Mouse (Mus musculus): Measurements from ENCODE around the gene Gm3625. TPM values are rescaled to one million over a fixed set of nuclear protein-coding genes. Genes with fewer than 3 reads are reported as not detected.

Gene Gm3625
- not detected in 2 replicates for polyA plus RNA-seq (2015; fragmentation: Nextera tagmentation; extraction: Ambion mirVana)

GRCm38 (mm10) chr12:4592541-4593165 lies at the start of gene Gm3625, which contains the start of gene Itsn2:
Gene Gm3625 (minus strand): TSS chr12:4592927.
Gene Itsn2 (plus strand): TSS chr12:4592638.
- WGBS, result under 1% methylated on average over 43 of the region's 49 CpGs
- H3K4me2 ChIP-seq, result peak within 1 kb of the TSS; percentile 78
- H3K36me3 ChIP-seq, result no peaks in the 10 kb centered on the region
- H3K4me3 ChIP-seq, result peak within 1 kb of the TSS; percentile 92
- H3K27me3 ChIP-seq (replicated peaks), result no peaks in the 10 kb centered on the region
- H3K27ac ChIP-seq (replicated peaks), result peak within 1 kb of the TSS; percentile 90
- H3K9ac ChIP-seq, result peak within 1 kb of the TSS; percentile 96
- peaks cover 20% of the 10 kb centered on the region for H3K4me1 ChIP-seq
- no peaks in the 10 kb centered on the region for H3K9me3 ChIP-seq
- ATAC-seq (ENCODE audit: extremely low read depth, insufficient number of reproducible peaks, low FRiP score, low TSS enrichment), result peak; percentile 71

- Histone ChIP-seq H3K4me3 (no peak overlapping the region), H3K4me1 (no peaks in the 10 kb centered on the region), H3K4me2 (no peak overlapping the region), H3K27ac (replicated peaks) (no peak overlapping the region), H3K9ac (no peak overlapping the region), H3K9me3 (no peaks in the 10 kb centered on the region), H3K27me3 (replicated peaks) (no peaks in the 10 kb centered on the region), H3K36me3 (peaks cover 75% of the 10 kb centered on the region)
- no peak for ATAC-seq (ENCODE audit: extremely low read depth, insufficient number of reproducible peaks, low FRiP score, low TSS enrichment)
- 72% methylated on average over 1 of the region's 1 CpGs for WGBS
These were observed 48.0 kb upstream of the Gm3625 start for GRCm38 (mm10) chr12:4640737-4641136.

GRCm38 (mm10) chr12:4638438-4638837 lies 45.7 kb upstream of the Gm3625 start:
- Histone ChIP-seq H3K4me2 (no peak overlapping the region), H3K27me3 (replicated peaks) (no peaks in the 10 kb centered on the region), H3K27ac (replicated peaks) (no peak overlapping the region), H3K4me3 (no peak overlapping the region), H3K9me3 (no peaks in the 10 kb centered on the region), H3K4me1 (no peaks in the 10 kb centered on the region), H3K9ac (no peak overlapping the region), H3K36me3 (peaks cover 80% of the 10 kb centered on the region)
- WGBS, result 82% methylated on average over 1 of the region's 1 CpGs
- ATAC-seq (ENCODE audit: extremely low read depth, insufficient number of reproducible peaks, low FRiP score, low TSS enrichment), result no peak

GRCm38 (mm10) chr12:4632957-4633356 lies 40.2 kb upstream of the Gm3625 start:
- H3K36me3 ChIP-seq, result peaks cover 85% of the 10 kb centered on the region
- WGBS, result 79% methylated on average over 8 of the region's 8 CpGs
- H3K9me3 ChIP-seq, result no peaks in the 10 kb centered on the region
- no peak overlapping the region for H3K4me2 ChIP-seq
- no peak overlapping the region for H3K4me3 ChIP-seq
- H3K27me3 ChIP-seq (replicated peaks), result no peaks in the 10 kb centered on the region
- no peak overlapping the region for H3K27ac ChIP-seq (replicated peaks)
- no peaks in the 10 kb centered on the region for H3K4me1 ChIP-seq
- no peak for ATAC-seq (ENCODE audit: extremely low read depth, insufficient number of reproducible peaks, low FRiP score, low TSS enrichment)
- no peak overlapping the region for H3K9ac ChIP-seq

GRCm38 (mm10) chr12:4624201-4624600 lies 31.5 kb upstream of the Gm3625 start:
- no peak overlapping the region for H3K27ac ChIP-seq (replicated peaks)
- peaks cover 9% of the 10 kb centered on the region for H3K4me1 ChIP-seq
- no peak overlapping the region for H3K4me2 ChIP-seq
- no peaks in the 10 kb centered on the region for H3K27me3 ChIP-seq (replicated peaks)
- no peak overlapping the region for H3K4me3 ChIP-seq
- no peaks in the 10 kb centered on the region for H3K9me3 ChIP-seq
- WGBS, result 56% methylated on average over 1 of the region's 1 CpGs
- H3K9ac ChIP-seq, result no peak overlapping the region
- H3K36me3 ChIP-seq, result peaks cover 27% of the 10 kb centered on the region
- no peak for ATAC-seq (ENCODE audit: extremely low read depth, insufficient number of reproducible peaks, low FRiP score, low TSS enrichment)

DNA sequence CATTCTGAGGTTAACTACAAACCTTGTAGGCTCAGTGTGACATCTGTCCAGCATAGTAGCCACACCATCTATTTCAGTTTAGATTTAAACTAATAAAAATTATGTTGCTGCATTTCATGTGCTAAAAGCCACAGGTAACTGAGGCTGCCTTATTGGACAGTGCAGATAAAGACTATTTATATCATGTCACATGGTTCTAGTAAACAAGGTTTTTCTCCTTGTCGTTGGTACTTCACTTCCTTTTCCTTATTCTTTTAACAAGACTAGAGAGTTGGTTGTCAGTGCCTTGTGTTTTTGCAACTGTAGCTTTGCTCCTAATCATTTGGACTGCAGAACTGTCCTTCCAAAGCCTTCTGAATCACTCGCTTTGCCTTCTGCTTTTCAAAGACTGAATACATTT lies 22.0 kb upstream of the Gm3625 start:
- no peak for ATAC-seq (ENCODE audit: extremely low read depth, insufficient number of reproducible peaks, low FRiP score, low TSS enrichment)
- Histone ChIP-seq H3K9me3 (no peaks in the 10 kb centered on the region), H3K27me3 (replicated peaks) (no peaks in the 10 kb centered on the region), H3K4me1 (peaks cover 5% of the 10 kb centered on the region; the same call in 1 of the 2 replicates), H3K36me3 (peaks cover 6% of the 10 kb centered on the region), H3K4me2 (no peak overlapping the region), H3K4me3 (no peak overlapping the region), H3K27ac (replicated peaks) (no peak overlapping the region), H3K9ac (no peak overlapping the region)
- 58% methylated on average over 2 of the region's 2 CpGs for WGBS

DNA sequence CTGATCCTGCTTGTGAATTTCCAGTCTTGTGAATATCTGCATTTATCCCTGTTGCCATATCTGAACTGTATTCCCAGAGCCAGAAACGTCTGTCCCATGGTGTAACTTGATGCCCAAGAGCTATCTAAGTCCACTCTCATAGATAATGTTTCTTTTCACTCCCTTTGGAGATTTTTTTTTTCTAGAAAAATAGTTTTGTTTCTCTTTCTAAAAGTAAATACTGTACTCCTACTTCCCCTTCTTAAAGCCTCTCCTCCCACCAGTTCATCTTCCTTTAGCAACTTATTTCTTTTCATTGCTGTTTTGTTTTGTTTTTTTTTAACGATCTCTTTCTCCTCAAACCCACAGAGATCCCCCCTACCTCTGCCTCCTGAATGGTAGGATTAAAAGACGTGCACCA lies 13.9 kb upstream of the Gm3625 start:
- no peak for ATAC-seq (ENCODE audit: extremely low read depth, insufficient number of reproducible peaks, low FRiP score, low TSS enrichment)
- no peaks in the 10 kb centered on the region for H3K9me3 ChIP-seq
- H3K27ac ChIP-seq (replicated peaks), result peak overlapping the region; percentile 56
- H3K4me2 ChIP-seq, result no peak overlapping the region
- peaks cover 25% of the 10 kb centered on the region for H3K4me1 ChIP-seq
- no peak overlapping the region for H3K9ac ChIP-seq
- 25% methylated on average over 3 of the region's 3 CpGs for WGBS
- no peak overlapping the region for H3K4me3 ChIP-seq
- no peaks in the 10 kb centered on the region for H3K36me3 ChIP-seq
- no peaks in the 10 kb centered on the region for H3K27me3 ChIP-seq (replicated peaks)

- Histone ChIP-seq H3K9ac (no peak overlapping the region), H3K4me2 (no peak overlapping the region), H3K36me3 (no peaks in the 10 kb centered on the region), H3K4me3 (no peak overlapping the region), H3K27ac (replicated peaks) (no peak overlapping the region), H3K4me1 (peaks cover 26% of the 10 kb centered on the region), H3K27me3 (replicated peaks) (no peaks in the 10 kb centered on the region), H3K9me3 (no peaks in the 10 kb centered on the region)
- ATAC-seq (ENCODE audit: extremely low read depth, insufficient number of reproducible peaks, low FRiP score, low TSS enrichment), result no peak
- 77% methylated on average over 4 of the region's 4 CpGs for WGBS
These were observed 7.0 kb upstream of the Gm3625 start for GRCm38 (mm10) chr12:4599713-4600112.

GRCm38 (mm10) chr12:4598666-4599428 lies 6.1 kb upstream of the Gm3625 start:
- Histone ChIP-seq H3K27ac (replicated peaks) (no peak overlapping the region), H3K4me2 (no peak overlapping the region), H3K36me3 (no peaks in the 10 kb centered on the region), H3K27me3 (replicated peaks) (no peaks in the 10 kb centered on the region), H3K9me3 (no peaks in the 10 kb centered on the region), H3K9ac (no peak overlapping the region), H3K4me3 (no peak overlapping the region), H3K4me1 (peaks cover 31% of the 10 kb centered on the region)
- 60% methylated on average over 8 of the region's 8 CpGs for WGBS
- no peak for ATAC-seq (ENCODE audit: extremely low read depth, insufficient number of reproducible peaks, low FRiP score, low TSS enrichment)

DNA sequence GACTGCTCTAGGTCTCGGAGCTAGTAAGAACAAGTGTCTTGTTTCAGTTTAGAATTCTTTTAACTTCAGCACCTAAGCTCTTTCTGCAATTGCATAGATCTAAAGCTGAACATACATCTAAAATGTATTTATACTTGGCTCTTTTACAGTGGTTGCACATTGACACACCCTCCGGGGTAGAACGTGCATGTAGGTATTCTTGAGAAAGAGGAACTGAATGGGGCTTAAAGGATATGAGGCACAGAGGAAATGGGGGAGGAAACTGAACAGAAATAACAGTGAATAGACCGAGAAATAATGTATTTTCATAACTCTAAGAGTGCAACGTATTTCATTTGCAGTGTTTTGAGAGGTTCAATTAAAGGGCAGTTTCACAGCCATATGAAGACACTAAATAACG lies 2.3 kb upstream of the Gm3625 start:
- Histone ChIP-seq H3K4me1 (peaks cover 35% of the 10 kb centered on the region), H3K9me3 (no peaks in the 10 kb centered on the region), H3K27me3 (replicated peaks) (no peaks in the 10 kb centered on the region), H3K4me3 (0 out of 2 replicates have a peak overlapping the region, but pooled peaks have one; percentile 8), H3K36me3 (no peaks in the 10 kb centered on the region), H3K4me2 (peak overlapping the region; percentile 18; the same call in 1 of the 2 replicates), H3K9ac (no peak overlapping the region), H3K27ac (replicated peaks) (no peak overlapping the region)
- no peak for ATAC-seq (ENCODE audit: extremely low read depth, insufficient number of reproducible peaks, low FRiP score, low TSS enrichment)
- 73% methylated on average over 6 of the region's 6 CpGs for WGBS

- Histone ChIP-seq H3K27ac (replicated peaks) (no peak overlapping the region), H3K36me3 (no peaks in the 10 kb centered on the region), H3K9ac (peak overlapping the region; percentile 96), H3K4me2 (peak overlapping the region; percentile 78), H3K27me3 (replicated peaks) (no peaks in the 10 kb centered on the region), H3K4me3 (peak overlapping the region; percentile 92), H3K4me1 (peaks cover 27% of the 10 kb centered on the region), H3K9me3 (no peaks in the 10 kb centered on the region)
- 51% methylated on average over 9 of the region's 9 CpGs for WGBS
- no peak for ATAC-seq (ENCODE audit: extremely low read depth, insufficient number of reproducible peaks, low FRiP score, low TSS enrichment)
These were observed 1.2 kb upstream of the Gm3625 start for GRCm38 (mm10) chr12:4593930-4594391.
